Mouse (Mus musculus) liver, embryonic 11.5 days (tissue): ENCODE data around the gene Trappc12. TPM values are rescaled to one million over a fixed set of nuclear protein-coding genes. Genes with fewer than 3 reads are reported as not detected.
A peak's percentile ranks its signal among the peaks of the same experiment; 100 is the strongest.

ENCODE experiments used
- ATAC-seq: fragments of 200-750 bp; cut with Nextera tagmentation; replicated peaks from 2 replicates; pipeline ENCODE4 v1.8.0; 2017; ENCODE audit warnings: moderate number of reproducible peaks, mild to moderate bottlenecking, moderate TSS enrichment, moderate library complexity; ENCODE audit not compliant: low FRiP score
- DNase-seq: peaks from one replicate; pipeline ENCODE4 v3.0.0-alpha.2; 2017; ENCODE audit warnings: low spot score
- H3K27ac ChIP-seq: fragments of 300-500 bp; sonication (generic); 2 replicates; pipeline ENCODE4 v1.5.1; 2014; ENCODE audit warnings: mild to moderate bottlenecking, low read depth, low read length, control low read depth
- H3K27me3 ChIP-seq: fragments of 300-500 bp; sonication (generic); replicated peaks from 2 replicates; pipeline ENCODE4 v1.6.1; 2014; ENCODE audit warnings: low read length, mixed read lengths; ENCODE audit not compliant: control insufficient read depth, insufficient read depth
- H3K36me3 ChIP-seq: fragments of 300-500 bp; sonication (generic); 2 replicates; pipeline ENCODE4 v1.6.1; 2014; ENCODE audit warnings: mild to moderate bottlenecking, low read length, moderate library complexity, mixed read lengths; ENCODE audit not compliant: control insufficient read depth, insufficient read depth
- H3K4me1 ChIP-seq: fragments of 300-500 bp; sonication (generic); replicated peaks from 2 replicates; pipeline ENCODE4 v1.6.1; 2014; ENCODE audit warnings: low read length, mixed read lengths; ENCODE audit not compliant: control insufficient read depth, insufficient read depth
- H3K4me2 ChIP-seq: fragments of 300-500 bp; sonication (generic); 2 replicates; pipeline ENCODE4 v1.6.1; 2014; ENCODE audit warnings: mild to moderate bottlenecking, control low read depth, moderate library complexity
- H3K4me3 ChIP-seq: fragments of 300-500 bp; sonication (generic); 2 replicates; pipeline ENCODE4 v1.5.1; 2014; ENCODE audit warnings: low read depth, low read length, control low read depth
- H3K9ac ChIP-seq: fragments of 300-500 bp; sonication (generic); 2 replicates; pipeline ENCODE4 v1.6.1; 2014; ENCODE audit warnings: low read depth, low read length, control low read depth
- H3K9me3 ChIP-seq: fragments of 300-500 bp; sonication (generic); 2 replicates; pipeline ENCODE4 v1.6.1; 2016; ENCODE audit warnings: low read length, inconsistent platforms, mixed read lengths; ENCODE audit not compliant: control insufficient read depth
- WGBS: fragments of 180-500 bp; shearing (Covaris S2); extraction: QIAGEN DNeasy Blood & Tissue Kit; methylation state at CpG from one replicate; pipeline ENCODE4 v1.1.7; 2014; 5-methylcytosine and 5-hydroxymethylcytosine counted together
- polyA plus RNA-seq: library from polyadenylated mRNA; unstranded; fragments of >200 nt; fragmentation: Nextera tagmentation; extraction: Ambion mirVana; gene quantifications from 2 replicates; pipeline ENCODE4 v1.2.1, GENCODE M21; 2014

Gene Trappc12
- polyA plus RNA-seq, 1 experiment from 2014 or later: 43.2 TPM

GRCm38 (mm10) chr12:28718106-28718505 lies 32.2 kb downstream of the Trappc12 start:
- Histone ChIP-seq H3K4me1 (no peaks in the 10 kb centered on the region), H3K4me2 (no peak overlapping the region)

GRCm38 (mm10) chr12:28717066-28717465 lies 33.2 kb downstream of the Trappc12 start:
- Histone ChIP-seq H3K4me2 (no peak overlapping the region), H3K9ac (no peak overlapping the region), H3K27ac (no peak overlapping the region), H3K9me3 (no peaks in the 10 kb centered on the region), H3K4me3 (no peak overlapping the region), H3K36me3 (peaks cover 28% of the 10 kb centered on the region; the same call in 1 of the 2 replicates), H3K27me3 (no peaks in the 10 kb centered on the region), H3K4me1 (no peaks in the 10 kb centered on the region)
- ATAC-seq (no peak), DNase-seq (no peak)
- WGBS: 95% methylated on average over 2 of the region's 2 CpGs

More at GRCm38 (mm10) chr12:28718106-28718505, 32.2 kb downstream of the Trappc12 start:
- H3K9me3 ChIP-seq: no peaks in the 10 kb centered on the region
- no peak overlapping the region for H3K4me3 ChIP-seq
- WGBS: 97% methylated on average over 2 of the region's 2 CpGs
- H3K27me3 ChIP-seq: no peaks in the 10 kb centered on the region
- no peak overlapping the region for H3K27ac ChIP-seq
- ATAC-seq (no peak), DNase-seq (no peak)
- no peak overlapping the region for H3K9ac ChIP-seq
- peaks cover 28% of the 10 kb centered on the region; the same call in 1 of the 2 replicates for H3K36me3 ChIP-seq

GRCm38 (mm10) chr12:28714822-28715632 lies 35.2 kb downstream of the Trappc12 start:
- Histone ChIP-seq H3K4me3 (no peak overlapping the region), H3K36me3 (peaks cover 21% of the 10 kb centered on the region; the same call in 1 of the 2 replicates), H3K4me1 (no peaks in the 10 kb centered on the region), H3K9me3 (no peaks in the 10 kb centered on the region), H3K27ac (no peak overlapping the region), H3K9ac (no peak overlapping the region), H3K27me3 (no peaks in the 10 kb centered on the region), H3K4me2 (no peak overlapping the region)
- DNase-seq (no peak), ATAC-seq (peak; percentile 67)
- 76% methylated on average over 24 of the region's 24 CpGs for WGBS

GRCm38 (mm10) chr12:28710566-28711185 lies 39.6 kb downstream of the Trappc12 start:
- peaks cover 14% of the 10 kb centered on the region; the same call in 1 of the 2 replicates for H3K36me3 ChIP-seq
- WGBS: 87% methylated on average over 22 of the region's 22 CpGs
- no peak for ATAC-seq

GRCm38 (mm10) chr12:28708154-28708553 lies 42.1 kb downstream of the Trappc12 start:
- peaks cover 16% of the 10 kb centered on the region; the same call in 1 of the 2 replicates for H3K36me3 ChIP-seq

More at GRCm38 (mm10) chr12:28710566-28711185, 39.6 kb downstream of the Trappc12 start:
- Histone ChIP-seq H3K4me1 (no peaks in the 10 kb centered on the region), H3K9ac (no peak overlapping the region), H3K9me3 (no peaks in the 10 kb centered on the region), H3K4me2 (no peak overlapping the region), H3K27me3 (no peaks in the 10 kb centered on the region), H3K4me3 (no peak overlapping the region), H3K27ac (no peak overlapping the region)
- DNase-seq: no peak

GRCm38 (mm10) chr12:28705204-28705603 lies 45.1 kb downstream of the Trappc12 start:
- Histone ChIP-seq H3K27ac (no peak overlapping the region), H3K4me1 (no peaks in the 10 kb centered on the region), H3K36me3 (peaks cover 5% of the 10 kb centered on the region; the same call in 1 of the 2 replicates), H3K4me3 (no peak overlapping the region), H3K9me3 (no peaks in the 10 kb centered on the region), H3K9ac (no peak overlapping the region), H3K27me3 (no peaks in the 10 kb centered on the region), H3K4me2 (no peak overlapping the region)
- WGBS: 91% methylated on average over 6 of the region's 6 CpGs
- no peak for DNase-seq
- no peak for ATAC-seq

More at GRCm38 (mm10) chr12:28708154-28708553, 42.1 kb downstream of the Trappc12 start:
- H3K27me3 ChIP-seq: no peaks in the 10 kb centered on the region
- no peaks in the 10 kb centered on the region for H3K9me3 ChIP-seq
- no peak overlapping the region for H3K27ac ChIP-seq
- DNase-seq: no peak
- H3K4me1 ChIP-seq: no peaks in the 10 kb centered on the region
- 84% methylated on average over 4 of the region's 4 CpGs for WGBS
- H3K9ac ChIP-seq: no peak overlapping the region
- no peak overlapping the region for H3K4me3 ChIP-seq
- ATAC-seq: no peak
- no peak overlapping the region for H3K4me2 ChIP-seq

- Histone ChIP-seq H3K4me3 (no peak overlapping the region), H3K27ac (no peak overlapping the region), H3K4me2 (no peak overlapping the region), H3K9ac (no peak overlapping the region), H3K9me3 (no peaks in the 10 kb centered on the region), H3K36me3 (peaks cover 2% of the 10 kb centered on the region; the same call in 1 of the 2 replicates), H3K27me3 (no peaks in the 10 kb centered on the region), H3K4me1 (no peaks in the 10 kb centered on the region)
- DNase-seq (no peak), ATAC-seq (no peak)
- 51% methylated on average over 12 of the region's 12 CpGs for WGBS
Measured at GRCm38 (mm10) chr12:28704381-28704780, 45.9 kb downstream of the Trappc12 start.

GRCm38 (mm10) chr12:28701302-28701701 lies 49.0 kb downstream of the Trappc12 start:
- no peak for DNase-seq
- no peak overlapping the region for H3K4me2 ChIP-seq
- H3K4me1 ChIP-seq: no peaks in the 10 kb centered on the region
- WGBS: 82% methylated on average over 11 of the region's 11 CpGs
- no peak overlapping the region for H3K4me3 ChIP-seq
- no peaks in the 10 kb centered on the region for H3K9me3 ChIP-seq
- no peaks in the 10 kb centered on the region for H3K27me3 ChIP-seq
- H3K27ac ChIP-seq: no peak overlapping the region
- ATAC-seq: no peak
- peaks cover 2% of the 10 kb centered on the region; the same call in 1 of the 2 replicates for H3K36me3 ChIP-seq
- no peak overlapping the region for H3K9ac ChIP-seq
